Mouse (Mus musculus): ENCODE measurements around the gene Cops3. TPM values are rescaled to one million over a fixed set of nuclear protein-coding genes. Genes with fewer than 3 reads are reported as not detected.

Cops3 gene
- total RNA-seq, 4 experiments from 2014 or later: 71.2 to 74.2 (median 72.7) TPM

DNA sequence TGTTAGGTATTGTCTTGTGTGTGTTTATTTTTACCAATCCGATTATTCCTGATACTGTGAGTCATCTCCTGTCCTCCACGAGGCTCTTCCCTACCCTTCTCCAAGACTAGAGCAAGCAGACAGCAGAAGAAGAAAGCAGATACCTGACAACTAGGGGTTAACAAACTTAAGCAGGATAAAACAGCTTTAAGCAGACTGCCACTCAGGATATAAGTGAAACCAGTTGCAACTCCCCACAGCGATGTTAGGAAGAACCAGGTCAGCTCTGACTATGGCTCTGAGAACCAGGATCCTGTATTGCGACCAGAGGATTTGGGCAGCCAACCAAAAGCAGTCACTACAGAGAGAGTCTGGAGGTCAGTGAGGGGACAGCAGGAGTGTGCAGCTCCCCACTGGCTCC lies 28.4 kb downstream of the Cops3 start:
- no peak for DNase-seq (ENCODE audit: low spot score)

DNA sequence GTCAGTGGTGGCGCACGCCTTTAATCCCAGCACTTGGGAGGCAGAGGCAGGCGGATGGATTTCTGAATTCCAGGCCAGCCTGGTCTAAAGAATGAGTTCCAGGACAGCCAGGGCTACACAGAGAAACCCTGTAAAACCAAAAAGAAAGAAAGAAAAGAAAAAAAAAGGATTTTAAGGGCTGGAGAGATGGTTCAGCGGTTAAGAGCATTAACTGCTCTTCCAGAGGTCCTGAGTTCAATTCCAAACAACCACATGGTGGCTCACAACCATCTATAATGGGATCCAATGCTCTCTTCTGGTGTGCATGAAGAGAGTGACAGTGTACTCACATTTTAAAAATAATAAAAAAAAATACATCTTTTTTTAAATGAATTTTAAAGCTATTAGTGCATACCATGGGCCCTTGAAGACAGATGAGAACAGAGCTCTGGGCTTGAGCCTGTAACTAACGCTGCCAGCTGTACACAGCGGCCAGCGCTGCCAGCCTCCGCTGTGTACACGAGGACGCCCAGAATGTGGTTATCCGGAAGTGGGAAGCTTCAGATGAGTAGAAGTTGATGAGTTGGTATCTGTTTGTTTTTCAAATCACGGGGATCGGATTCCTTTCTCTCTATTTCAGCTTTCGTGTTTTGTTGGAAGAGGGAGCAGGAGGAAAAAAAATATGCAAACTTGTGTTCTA lies 29.0 kb downstream of the Cops3 start:
- DNase-seq (ENCODE audit: low spot score): no peak

DNA sequence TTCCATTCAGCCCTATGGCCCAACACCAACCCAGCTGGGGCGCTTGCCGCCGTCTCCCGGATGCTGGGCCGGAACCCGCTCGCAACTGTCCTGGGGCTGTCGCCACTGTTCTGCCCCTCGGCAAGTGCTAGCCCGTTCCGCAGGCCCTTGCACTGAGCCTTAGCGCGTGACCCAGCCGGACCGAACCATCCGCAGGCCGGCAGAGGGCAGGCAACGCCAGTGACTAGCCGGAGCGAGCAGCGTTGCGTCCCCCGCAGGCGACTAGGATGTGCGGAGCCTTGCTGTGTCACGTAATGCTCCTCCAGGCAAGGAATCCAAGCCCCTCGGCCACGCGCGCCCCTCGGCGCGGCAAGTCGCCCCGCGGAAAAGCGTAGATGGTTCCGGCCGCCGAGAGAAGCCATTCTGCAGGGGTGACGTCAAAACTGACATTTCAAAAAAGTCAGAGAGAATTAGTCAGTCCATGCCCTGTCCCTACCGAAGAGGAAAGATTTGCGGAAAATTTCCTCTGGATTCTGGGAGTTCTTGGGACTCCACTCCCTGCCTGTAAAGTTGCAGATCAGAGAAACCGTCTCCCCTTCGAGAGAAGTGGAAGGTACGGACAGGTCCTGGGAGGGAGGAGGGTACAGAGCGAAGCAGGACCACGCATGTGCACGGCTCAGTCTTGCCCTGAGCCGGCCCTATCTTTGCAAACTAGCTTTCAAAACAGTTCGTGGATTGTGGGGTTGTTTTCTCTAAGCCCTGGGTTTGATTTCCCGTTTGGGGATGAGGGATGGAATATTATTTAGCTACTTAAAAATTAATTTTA lies 29.8 kb downstream of the Cops3 start, which contains the start of gene Flcn:
TSS of gene Flcn (minus strand) at position 347 of the 805 bp plus-strand sequence.
- DNase-seq (ENCODE audit: low spot score): peak; percentile 88

DNA sequence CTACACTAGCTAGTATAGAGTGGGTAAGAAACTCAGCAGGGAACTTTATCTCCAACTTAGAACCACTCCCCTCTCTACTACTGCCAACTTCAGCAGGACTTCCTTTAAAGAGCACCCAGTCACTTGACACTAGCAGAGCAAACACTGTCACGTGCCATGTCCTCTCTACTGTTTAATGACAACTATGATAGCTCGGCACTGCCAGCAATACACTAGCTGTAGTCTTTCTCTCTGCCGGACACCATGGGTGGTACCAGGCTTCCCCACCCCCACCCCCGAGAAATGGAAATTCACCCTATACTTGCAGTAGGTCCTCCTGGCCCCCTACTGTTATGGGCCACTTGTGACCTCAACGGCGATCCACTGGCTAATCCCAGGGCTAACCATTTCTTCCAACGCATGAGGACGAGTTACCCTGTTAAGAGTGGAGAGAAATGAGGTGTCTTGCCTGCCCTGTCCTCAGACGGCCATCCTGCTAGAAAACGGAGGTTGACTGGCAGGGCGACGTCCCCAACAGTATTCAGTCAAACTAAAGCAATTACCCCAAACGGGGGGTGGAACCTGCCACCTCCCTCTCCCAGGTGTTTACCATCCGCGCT lies 30.5 kb downstream of the Cops3 start:
- DNase-seq (ENCODE audit: low spot score): peak; percentile 75

DNA sequence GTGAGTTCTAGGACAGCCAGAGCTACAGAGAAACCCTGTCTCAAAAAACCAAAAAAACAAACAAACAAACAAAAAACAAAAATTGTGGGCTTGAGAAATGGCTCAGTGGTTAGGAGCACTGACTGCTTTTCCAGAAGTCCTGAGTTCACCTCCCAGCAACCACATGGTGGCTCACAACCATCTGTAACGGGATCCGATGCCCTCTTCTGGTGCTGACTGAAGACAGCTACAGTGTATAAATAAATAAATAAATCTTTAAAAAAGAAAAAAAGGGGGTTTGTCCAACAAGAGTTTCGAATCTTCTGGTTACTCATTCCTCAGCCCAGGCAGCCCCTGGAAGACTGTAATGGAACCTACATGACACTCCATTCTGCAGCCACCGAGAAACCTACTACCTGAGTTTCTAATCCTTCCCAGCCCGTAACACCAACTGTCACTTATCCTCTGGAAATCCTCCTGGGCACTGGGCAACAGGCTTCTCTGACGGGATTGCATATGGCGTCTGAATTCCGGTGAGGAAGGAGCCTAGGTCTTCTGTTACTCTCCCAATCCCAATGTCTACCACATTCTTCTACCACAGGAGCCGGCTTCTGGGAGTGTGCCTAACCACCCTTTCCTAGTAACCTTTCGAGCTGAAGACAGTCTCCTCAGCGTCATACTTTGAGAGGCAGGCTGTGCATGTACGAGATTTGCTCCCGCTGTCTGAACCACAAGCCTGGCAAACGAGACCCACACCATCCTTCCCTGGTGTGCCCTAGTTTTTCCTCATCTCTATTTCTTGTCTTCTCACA lies 31.3 kb downstream of the Cops3 start:
- no peak for DNase-seq (ENCODE audit: low spot score)

DNA sequence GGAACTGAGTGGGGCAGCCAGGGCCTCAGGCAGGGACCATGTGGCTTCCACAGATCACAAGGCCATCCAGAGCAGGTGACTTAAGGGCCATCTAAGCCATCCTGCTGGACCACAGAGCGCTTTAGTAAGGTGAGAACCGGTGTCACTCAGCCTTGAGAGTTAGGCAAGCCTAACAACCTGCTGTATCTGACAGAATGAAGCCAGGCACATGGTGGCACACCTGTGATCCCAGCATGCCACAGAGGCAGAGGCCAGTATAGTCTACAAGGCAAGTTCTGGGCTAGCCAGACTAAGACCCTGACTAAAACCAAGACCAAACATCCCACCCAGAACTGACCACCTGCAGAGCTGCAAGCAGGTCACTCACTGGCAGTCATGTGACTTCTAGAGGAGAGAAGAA lies 34.0 kb downstream of the Cops3 start:
- no peak for DNase-seq (ENCODE audit: low spot score)

DNA sequence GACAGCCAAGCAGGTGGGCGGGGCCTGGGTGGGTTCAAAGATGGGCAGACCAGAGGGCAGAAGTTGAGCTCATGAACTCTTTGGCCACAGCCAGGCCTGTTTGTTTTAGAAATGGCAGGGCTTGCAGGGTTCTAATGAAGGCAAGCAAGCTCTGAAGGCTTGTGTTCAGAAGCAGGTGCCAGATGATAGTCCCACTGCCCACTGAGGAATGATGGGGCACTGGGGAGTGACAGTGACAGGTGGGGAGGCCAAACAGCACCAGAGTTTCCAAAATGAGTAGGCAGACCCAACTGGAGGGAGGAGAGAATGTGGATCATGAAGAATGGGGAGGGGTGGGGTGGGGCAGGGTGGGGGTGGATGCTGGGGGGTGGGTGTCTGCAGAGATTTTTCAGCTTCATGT lies 34.4 kb downstream of the Cops3 start:
- DNase-seq (ENCODE audit: low spot score): no peak

DNA sequence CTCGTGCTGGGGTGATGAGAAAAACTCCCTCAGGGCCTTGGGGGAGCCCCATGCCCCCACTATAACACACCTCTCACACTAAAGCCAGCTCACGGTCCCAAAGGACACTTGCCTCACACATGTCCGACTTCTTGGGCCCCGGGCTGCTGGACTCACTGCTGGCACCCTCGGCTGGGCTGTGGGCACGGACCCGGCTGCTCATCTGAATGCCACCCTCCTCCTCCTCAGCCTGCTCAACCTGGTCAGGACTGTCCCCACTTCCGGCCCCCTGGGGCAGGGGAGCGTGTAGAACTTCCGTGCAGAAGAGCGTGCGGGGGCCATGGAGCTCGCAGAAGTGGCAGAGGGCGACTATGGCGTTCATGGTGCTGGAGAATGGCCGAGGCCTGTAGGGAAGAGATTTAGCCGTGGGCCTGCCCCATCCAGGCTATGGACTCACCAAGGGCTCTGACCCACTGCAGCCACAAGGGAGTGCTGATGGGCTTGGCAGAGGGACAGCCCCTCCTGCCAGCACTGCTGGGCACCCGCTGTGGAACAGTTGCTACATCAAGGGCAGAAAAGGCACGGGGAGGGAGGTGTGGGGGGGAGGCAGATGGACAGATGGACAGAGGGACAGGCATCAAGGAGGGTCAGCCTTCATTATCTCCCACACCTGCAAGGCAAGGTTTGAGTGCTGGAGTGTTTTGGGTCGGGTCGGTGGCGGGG lies 35.1 kb downstream of the Cops3 start:
- no peak for DNase-seq (ENCODE audit: low spot score)

DNA sequence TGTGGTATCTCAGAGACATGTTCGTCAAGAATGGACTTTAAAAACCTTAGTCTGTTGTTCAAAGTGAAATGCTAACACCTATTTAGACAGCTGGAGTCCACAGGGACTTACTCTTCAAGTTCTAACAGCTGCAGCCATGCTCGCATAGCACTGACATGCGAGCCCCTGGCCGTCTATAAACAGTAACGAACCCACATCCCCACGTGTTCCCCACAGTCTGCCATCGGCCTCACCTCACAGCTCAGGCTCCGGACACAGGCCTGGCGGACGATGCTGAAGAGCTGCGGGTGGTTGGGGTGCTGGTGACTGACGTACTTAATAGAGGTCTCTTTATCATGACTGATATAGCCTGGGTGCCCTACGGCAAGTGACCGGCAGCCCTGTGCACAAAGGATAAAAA lies 36.1 kb downstream of the Cops3 start:
- no peak for DNase-seq (ENCODE audit: low spot score)

DNA sequence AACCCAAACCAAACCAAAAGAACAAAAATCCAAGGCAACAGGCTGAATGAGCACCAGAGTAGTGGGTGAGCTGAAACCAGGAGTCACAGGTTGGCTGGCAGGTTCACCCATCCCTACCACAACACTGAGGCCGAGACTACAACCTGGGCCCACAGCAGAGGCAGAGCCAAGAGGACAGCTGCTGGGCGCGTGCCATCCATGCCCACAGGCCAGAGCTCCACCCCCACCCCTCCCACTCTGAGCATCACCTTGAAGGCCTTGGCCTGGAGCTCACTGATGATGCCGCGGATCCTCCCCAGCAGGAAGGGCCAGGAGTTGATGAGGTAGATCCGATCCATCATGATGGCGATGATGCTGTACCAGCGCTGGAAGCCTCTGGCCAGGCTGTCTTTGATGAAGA lies 37.8 kb downstream of the Cops3 start:
- no peak for DNase-seq (ENCODE audit: low spot score)

DNA sequence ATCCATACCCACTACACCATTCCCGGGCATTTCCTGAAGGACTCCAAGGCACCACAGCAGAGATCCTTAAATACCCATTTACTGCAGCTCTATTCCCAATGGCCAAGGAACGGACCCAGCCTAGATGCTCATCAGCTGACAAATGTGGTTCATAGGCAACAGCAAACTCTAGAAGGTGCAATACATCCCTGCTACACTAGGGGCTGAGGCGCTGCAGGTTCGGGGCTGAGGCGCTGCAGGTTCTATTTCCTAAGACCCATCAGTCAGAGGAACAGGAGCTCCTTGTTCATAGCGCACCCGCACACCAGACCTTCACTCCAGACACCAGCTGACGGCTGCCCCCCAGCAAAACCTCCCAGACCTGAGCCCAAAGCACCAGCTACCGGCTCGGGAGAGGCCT lies 39.2 kb downstream of the Cops3 start:
- no peak for DNase-seq (ENCODE audit: low spot score)

DNA sequence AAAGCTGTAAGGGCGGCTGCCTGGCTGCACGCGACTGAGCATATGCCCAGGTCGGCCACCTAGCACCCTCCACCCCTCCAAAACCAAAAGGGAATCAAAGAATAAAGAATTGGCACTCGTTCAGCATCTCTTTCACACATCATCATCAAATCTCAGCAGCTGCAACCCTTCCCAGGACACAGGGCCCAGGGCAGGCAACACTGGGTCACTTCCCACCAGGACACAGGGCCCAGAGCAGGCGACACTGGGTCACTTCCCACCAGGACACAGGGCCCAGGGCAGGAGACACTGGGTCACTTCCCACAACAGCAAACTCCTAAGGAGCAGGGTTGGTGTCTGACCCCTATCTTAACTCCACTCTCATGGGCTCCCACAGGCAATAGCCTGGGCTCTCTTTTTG lies 46.2 kb downstream of the Cops3 start:
- DNase-seq (ENCODE audit: low spot score): no peak

DNA sequence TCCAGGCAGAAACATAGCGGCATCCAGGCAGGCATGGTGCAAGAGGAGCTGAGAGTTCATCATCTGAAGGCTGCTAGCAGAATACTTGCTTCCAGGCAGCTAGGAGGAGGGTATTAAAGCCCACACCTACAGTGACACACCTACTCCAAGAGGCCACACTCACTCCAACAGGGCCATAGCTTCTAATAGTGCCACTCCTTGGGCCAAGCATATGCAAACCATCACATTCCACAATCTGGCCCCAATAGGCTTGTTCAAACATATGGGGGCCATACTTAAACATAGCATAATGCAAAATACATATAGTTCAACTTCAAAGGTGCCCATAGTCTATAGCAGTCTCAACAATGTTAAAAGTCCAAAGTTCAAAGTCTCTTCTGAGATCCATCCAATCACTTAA lies 50.3 kb downstream of the Cops3 start:
- DNase-seq (ENCODE audit: low spot score): no peak

DNA sequence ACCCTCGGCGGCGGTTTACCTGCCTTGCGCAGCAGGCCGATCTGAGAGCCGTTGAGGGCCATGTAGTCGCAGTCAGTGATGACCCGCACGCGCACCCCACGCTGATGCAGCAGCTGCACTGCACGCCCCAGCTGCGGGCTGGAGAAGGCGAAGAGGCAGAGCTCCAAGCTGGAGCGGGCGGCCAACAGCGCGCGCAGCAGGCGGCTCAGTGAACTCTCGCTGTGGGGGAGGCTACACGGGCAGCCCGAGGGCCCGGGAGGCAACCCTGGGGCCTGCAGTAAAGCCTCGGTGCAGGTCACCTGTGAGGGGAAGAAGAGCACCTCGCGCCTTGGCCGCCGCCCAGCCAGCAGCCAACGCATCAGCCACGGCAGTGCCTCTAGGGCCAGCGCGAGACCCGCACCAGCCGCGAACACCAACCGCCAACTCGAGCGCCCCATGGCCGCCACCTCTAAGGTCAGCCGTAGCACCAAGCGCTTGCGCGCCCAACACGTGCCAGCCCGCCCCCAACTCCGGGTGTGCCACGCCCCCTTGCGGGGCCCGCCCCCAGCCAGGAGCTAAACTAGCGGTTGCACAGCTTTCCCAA lies 52.3 kb downstream of the Cops3 start, which contains the start of gene Pld6:
TSS of gene Pld6 (minus strand) at position 447 of the 583 bp plus-strand sequence.
- no peak for DNase-seq (ENCODE audit: low spot score)

DNA sequence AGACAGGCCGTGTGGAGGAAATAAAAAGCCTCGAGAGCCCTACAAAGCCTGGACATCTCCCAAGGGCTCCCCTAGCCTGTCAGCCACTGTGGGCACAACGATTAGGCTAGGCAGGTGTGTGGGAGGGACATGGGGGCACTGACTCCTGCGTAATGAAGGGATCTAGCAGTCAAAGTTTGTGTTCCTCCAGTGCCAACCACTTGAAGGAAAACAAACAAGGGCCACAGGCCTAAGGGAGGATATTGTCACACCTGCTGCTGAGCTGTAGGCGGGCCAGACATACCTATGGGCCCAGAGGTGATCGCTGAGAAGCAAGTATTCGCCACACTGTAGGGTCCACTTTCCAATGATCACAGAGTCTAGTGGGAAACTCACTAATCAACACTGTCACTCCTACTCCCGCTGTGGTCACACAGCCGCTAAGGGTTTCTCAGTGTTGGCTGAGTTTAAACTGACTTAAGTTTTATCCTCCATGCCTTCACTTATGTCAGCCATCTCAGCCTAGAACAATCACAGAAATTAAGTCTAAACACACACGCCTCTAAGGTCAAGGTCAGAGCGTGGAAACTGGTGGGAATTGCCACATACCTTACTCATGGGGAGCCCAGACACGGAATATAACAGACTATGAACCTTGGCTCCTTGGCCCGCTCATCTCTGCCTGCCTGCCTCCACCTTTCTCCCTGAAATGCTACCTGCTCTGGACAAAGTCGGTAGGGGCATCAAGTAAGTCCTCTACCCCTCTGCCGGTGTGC lies 53.0 kb downstream of the Cops3 start:
- DNase-seq (ENCODE audit: low spot score): no peak

DNA sequence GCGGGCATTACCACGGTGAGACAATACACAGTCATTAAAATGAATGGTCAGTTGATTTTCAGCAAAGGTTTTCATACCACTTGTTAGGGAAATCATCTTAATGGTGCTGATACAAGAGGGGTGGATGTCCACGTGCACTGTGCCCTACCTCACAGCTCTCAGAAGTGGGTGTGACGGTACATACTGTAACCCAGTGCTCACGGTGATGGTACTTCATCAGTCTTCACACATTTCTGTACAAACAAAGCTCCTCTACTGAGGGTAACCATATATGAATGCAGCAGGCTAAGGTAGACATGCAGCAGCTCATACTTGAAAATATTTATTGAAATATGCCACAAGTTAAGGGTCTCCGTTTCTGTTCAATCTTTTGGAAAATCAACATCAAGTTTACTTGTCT lies 56.0 kb downstream of the Cops3 start:
- no peak for DNase-seq (ENCODE audit: low spot score)

DNA sequence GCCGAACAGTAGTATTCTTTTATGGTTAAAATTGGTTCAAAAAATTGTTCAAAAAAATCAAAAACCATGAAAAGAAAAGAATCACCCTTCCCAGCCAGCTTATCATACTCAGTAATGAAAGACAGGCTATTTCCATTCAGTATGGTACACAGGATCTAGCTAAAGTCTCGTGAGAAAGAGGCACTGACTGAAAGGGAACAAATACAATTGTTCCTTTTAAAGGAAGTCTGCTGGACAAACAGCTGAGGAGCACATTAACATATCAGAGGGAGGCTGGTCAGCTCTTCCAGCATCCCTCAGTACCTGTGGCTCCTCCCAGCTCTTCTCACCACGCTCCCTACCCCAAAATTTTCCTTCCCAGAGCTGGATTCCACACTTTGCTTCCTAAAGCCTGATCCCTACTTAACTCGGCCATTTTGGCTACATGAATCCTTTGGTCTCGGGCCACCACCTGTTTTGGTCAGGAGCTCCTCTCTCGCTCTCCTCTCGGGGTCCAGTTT lies 57.5 kb downstream of the Cops3 start:
- DNase-seq (ENCODE audit: low spot score): no peak

DNA sequence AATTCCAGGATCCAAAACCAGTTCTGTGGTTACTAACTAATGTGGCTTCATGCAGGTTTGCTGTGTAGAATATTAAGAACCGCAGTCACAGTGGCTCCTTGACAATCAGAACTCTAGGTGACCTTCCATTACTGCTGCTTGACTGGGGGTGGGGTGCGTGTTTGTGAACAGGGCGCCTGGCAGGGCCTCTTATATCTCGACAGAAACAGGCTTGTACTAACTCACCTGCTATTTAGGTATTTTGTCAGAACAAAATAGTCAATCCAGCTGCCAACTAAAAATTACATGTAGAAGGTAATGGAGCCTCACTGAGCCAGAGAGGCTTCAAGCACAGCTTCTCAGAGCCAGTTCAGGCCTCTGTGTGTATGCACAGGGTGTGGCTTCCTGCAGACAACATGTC lies 59.4 kb downstream of the Cops3 start:
- no peak for DNase-seq (ENCODE audit: low spot score)

DNA sequence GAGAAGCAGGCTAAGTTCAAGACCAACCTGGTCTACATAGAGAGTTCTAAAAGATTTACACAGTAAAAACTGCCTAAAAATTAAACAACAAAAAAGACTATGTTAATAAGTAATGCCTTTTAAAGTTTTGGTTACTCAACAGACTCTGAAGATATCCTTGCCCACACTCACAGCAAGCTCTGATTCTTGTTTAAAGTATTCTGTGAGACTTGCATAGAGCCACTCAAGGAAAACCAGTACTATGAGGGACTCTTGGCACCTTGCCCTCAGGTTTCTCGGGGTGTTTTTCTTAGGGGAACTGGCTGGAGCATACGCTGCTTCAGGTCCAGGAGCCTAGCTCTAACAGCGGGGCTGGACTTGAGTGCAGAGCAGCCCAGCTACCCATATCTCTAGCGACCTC lies 60.2 kb downstream of the Cops3 start:
- DNase-seq (ENCODE audit: low spot score): no peak

DNA sequence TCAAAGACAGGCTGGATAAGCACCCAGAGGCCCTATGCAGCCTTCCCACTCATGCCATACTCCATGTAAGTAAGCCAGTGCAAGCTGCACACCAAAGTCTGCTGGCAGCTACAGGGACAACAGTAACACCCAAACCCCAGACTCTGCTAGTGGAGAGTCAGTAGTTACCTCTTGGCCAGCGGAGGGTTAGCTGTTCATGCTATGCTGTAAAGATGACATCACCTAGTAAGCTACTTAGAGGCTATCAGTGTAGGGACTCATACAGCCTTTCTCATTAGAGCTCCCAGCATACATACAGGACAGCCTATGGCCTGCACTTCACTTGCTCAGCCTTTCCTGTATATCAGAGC lies 60.8 kb downstream of the Cops3 start:
- no peak for DNase-seq (ENCODE audit: low spot score)

Measured in heart, adult 8-10 months (tissue).